Mouse (Mus musculus): ENCODE results near the gene Slc48a1.
A peak's percentile ranks its signal among the peaks of the same experiment; 100 is the strongest.

Gene Slc48a1

GRCm38 (mm10) chr15:97754476-97754875 lies 23.8 kb upstream of the Slc48a1 start:
- no peak for DNase-seq (ENCODE audit: low read depth)

- no peak for DNase-seq (ENCODE audit: low read depth)
Observed at GRCm38 (mm10) chr15:97755361-97755760, 23.0 kb upstream of the Slc48a1 start.

- DNase-seq (ENCODE audit: low read depth), result no peak
Observed at GRCm38 (mm10) chr15:97760006-97760405, 18.3 kb upstream of the Slc48a1 start.

GRCm38 (mm10) chr15:97760952-97761351 lies 17.4 kb upstream of the Slc48a1 start:
- DNase-seq (ENCODE audit: low read depth), result no peak

- no peak for DNase-seq (ENCODE audit: low read depth)
Observed at GRCm38 (mm10) chr15:97761438-97761837, 16.9 kb upstream of the Slc48a1 start.

GRCm38 (mm10) chr15:97762733-97763132 lies 15.6 kb upstream of the Slc48a1 start:
- DNase-seq (ENCODE audit: low read depth), result no peak

GRCm38 (mm10) chr15:97763256-97764049 lies 14.9 kb upstream of the Slc48a1 start:
- no peak for DNase-seq (ENCODE audit: low read depth)

- no peak for DNase-seq (ENCODE audit: low read depth)
Observed at GRCm38 (mm10) chr15:97764532-97764931, 13.8 kb upstream of the Slc48a1 start.

GRCm38 (mm10) chr15:97765090-97765794 lies 13.1 kb upstream of the Slc48a1 start:
- DNase-seq (ENCODE audit: low read depth), result no peak

- no peak for DNase-seq (ENCODE audit: low read depth)
Observed at GRCm38 (mm10) chr15:97766194-97766593, 12.1 kb upstream of the Slc48a1 start.

- DNase-seq (ENCODE audit: low read depth), result no peak
Observed at GRCm38 (mm10) chr15:97766594-97767279, 11.6 kb upstream of the Slc48a1 start.

- peak; percentile 68 for DNase-seq (ENCODE audit: low read depth)
Observed at GRCm38 (mm10) chr15:97767280-97768186, 10.8 kb upstream of the Slc48a1 start, which contains the start of gene Rapgef3. TSS of gene Rapgef3 (minus strand) at chr15:97767972.

- no peak for DNase-seq (ENCODE audit: low read depth)
Observed at GRCm38 (mm10) chr15:97768192-97768591, 10.1 kb upstream of the Slc48a1 start.

- DNase-seq (ENCODE audit: low read depth), result no peak
Observed at GRCm38 (mm10) chr15:97770280-97770679, 8.0 kb upstream of the Slc48a1 start.

GRCm38 (mm10) chr15:97773108-97773507 lies 5.2 kb upstream of the Slc48a1 start:
- DNase-seq (ENCODE audit: low read depth), result no peak

- DNase-seq (ENCODE audit: low read depth), result no peak
Observed at GRCm38 (mm10) chr15:97773961-97774370, 4.4 kb upstream of the Slc48a1 start.

GRCm38 (mm10) chr15:97776514-97776913 lies 1.8 kb upstream of the Slc48a1 start:
- DNase-seq (ENCODE audit: low read depth), result no peak

- DNase-seq (ENCODE audit: low read depth), result no peak
Observed at GRCm38 (mm10) chr15:97776919-97777318, 1.4 kb upstream of the Slc48a1 start.

- DNase-seq (ENCODE audit: low read depth), result no peak
Observed at GRCm38 (mm10) chr15:97779576-97779975, 1.3 kb downstream of the Slc48a1 start.

- DNase-seq (ENCODE audit: low read depth), result no peak
Observed at GRCm38 (mm10) chr15:97780611-97781031, 2.3 kb downstream of the Slc48a1 start.

- no peak for DNase-seq (ENCODE audit: low read depth)
Observed at GRCm38 (mm10) chr15:97781961-97782748, 3.8 kb downstream of the Slc48a1 start.

Data from c-Kit-positive CD71-negative TER-119-negative erythroid progenitor cells, embryonic 14.5 days (primary cell).